Mouse (Mus musculus) heart, adult 9 months (tissue): Measurements from ENCODE around the gene Mogat1.
"Not testable (repeated sequence)": the region's sequence is repeated elsewhere in the genome, so short reads cannot be mapped to it uniquely, and the experiment has no call there.

ENCODE experiments used
- DNase-seq, 2 experiments: peaks; one replicate each; pipeline ENCODE4 v3.0.0; 2022; ENCODE audit warnings: low spot score in 2 of 2

Mogat1 gene

DNA sequence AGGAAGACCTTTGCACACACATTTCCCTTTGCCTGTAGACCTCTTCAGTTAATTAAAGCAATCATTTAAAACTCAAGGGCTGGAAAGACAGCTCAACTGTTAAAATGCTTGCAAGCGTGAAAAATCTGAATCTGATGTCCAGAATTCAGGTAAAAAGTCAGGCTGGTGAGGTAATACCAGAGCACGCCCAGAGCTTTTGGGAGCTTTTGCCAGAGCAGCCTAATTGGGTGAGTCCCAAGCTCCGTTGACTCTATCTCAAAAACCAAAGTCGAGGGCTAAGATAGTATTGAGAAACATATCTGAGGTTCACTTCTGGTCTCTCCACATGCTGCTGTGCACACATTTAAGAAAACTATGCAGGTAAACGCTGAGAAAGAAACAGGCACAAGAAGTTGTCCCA lies at the start of gene Mogat1:
Mogat1 (plus strand) TSS at position 130 of the 400 bp plus-strand sequence.
- no peak for DNase-seq

DNA sequence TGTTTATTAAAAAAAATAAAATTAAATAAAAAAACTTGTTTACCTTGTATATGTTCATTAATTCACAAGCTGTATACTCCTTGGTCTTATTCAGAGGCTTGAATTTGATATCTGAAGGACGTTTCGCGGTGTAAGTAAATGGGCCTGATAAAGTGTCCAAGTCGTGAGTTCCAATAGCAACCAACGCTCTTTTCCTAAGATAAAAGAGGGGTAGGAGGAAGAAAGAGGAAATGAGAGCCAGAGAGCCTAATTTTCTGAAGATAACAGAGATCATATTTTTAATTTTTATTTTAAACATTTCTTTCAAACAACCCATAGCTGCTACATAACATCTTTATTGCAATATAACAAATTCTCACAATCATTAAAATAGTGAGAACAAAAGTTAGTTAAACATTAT lies 38.4 kb upstream of the Mogat1 start:
- DNase-seq, result no peak

DNA sequence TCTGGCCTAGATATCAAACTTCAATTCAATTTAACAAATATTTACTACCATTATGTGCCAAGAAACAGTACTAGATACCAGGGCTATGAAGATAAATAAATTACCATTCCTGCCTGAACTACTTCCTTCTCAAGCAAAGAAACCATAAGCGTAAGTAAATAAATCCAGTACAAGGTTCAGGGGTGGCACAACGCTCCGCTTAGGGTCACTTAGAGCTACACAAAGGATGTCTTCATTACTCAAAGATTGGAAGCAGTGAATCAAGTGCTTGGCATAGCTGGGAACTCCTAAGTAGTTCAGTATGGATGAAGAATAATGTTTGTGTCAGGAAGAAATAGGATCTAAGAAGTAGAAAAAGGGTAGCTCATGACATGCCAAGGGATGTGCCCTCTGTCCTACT lies 27.4 kb upstream of the Mogat1 start:
- DNase-seq, result no peak

DNA sequence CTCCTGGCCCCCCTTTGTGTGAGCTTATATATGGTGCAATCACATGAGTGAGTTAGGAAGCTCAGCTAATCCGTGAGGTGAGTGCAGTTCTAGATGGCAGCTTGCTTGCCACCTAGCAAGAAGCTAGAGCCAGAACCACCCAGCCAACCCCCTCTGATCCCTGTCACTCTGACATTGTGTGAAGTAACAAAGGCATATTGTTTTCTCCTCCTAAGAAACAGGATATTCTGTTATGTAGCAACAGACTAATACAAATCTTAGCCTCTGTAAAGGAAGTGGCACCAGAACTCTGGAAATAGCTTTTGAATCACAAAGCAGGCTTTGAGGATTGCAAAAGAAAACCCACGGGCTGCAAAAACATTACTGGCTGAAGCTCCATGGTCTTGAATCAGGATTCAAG lies 26.4 kb upstream of the Mogat1 start:
- DNase-seq, result no peak

DNA sequence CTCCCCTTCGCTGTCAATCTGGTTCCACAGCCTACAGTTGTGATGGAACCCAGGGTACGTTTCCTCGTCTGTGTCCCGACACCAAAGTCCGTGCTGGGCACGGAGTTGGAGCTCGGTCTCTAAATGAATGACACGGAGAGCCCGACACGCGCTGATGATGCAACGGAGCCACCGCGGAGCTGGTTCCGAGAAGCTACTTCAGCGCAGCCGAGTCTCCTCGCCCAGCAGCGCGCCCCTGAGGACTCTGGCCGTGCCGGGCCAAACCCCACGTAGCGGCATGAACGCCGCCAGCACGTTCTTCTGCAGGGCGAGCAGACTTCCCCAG lies 22.4 kb upstream of the Mogat1 start:
- no peak for DNase-seq

DNA sequence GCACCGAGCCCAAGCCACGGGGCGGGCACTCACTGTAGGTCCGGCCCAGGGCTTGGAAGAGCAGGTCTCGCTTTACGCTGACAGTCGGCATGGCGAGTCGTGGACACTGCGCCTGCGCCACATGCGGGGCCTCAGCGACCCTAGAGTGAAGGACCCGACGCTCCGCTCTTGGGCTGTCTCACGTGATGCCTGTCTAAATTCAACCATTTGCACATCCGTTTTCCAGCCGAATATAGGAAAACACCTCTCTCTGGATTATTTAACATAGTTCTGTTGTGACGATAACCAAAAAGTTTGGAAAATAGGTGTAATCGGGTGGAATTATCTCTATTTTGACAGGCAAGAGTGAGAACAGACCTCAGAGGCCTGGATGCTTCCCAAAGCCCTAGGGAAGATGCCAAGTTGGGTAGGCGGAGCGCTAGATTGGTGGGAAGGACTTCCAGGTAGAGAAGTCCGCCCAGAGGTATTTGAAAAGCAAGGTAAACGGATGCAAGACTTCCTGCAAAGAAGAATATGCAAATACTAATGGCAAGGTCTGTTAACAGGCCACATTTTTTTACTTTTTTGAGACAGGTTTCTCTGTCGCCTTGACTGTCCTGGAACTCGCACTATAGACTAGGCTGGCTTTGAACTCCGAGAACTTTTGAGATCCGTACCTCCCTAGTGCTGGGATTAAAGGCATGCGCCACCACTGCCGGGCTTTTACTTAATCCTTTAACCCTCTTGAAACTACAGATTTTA lies 21.9 kb upstream of the Mogat1 start, which contains the start of gene Farsb:
Farsb (minus strand) TSS at position 146 of the 741 bp plus-strand sequence.
- peak; percentile 88 to 92 for DNase-seq

DNA sequence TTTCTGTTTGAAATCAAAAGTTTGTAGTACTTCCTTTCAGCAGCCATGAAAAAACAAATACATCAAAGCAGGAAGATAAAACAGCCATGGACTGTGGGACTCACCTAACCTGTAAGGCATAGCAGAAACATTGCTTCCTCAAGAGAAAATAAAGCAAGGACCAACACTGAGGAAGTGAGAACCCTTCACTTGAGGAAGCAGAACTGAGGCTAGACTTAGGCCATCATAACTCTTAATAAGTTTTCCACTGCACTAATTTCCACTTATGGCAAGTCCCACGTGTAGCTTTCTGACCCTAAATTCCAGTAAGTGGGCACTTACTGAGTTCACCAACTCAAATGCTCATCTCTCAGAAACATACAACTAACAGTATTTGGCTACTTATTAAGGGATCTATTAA lies 20.6 kb upstream of the Mogat1 start:
- DNase-seq, result no peak

DNA sequence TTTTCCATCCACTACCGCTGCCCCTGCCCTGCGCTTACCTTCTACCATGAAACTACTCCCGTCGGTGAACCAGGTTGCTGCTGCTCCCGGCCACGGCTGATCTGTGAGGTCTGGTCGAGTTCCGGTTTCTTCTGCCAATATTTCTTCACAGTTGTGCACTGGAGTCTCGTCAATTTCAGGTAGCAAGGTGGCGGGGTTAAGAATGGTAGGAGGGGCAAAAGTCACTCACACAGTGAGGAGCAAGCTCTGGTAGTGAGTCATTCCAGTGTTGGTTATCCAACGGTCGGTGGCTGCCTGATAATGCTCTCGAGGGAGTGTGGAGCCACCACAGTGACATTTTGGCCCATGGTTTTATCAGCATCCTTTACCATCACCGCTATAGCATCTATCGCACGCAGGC lies 9.8 kb upstream of the Mogat1 start:
- DNase-seq, result no peak

DNA sequence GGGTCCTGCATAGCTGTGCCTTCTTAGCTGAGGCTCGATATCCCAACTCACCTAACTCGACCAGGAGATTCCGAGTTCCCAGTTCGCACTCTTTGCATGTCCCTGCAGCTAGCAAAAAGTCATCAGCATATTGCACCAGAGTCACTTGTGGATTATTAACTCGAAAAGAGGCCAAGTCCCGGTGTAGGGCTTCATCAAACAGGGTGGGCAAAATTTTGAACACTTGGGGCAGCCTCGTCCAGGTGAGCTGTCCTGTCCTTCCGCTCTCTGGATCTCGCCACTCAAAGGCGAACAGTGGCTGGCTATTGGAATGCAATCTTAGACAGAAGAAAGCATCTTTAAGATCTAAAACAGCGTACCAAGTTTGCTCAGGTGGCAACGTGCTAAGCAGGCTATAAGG lies 8.9 kb upstream of the Mogat1 start:
- DNase-seq, result not testable (repeated sequence)

DNA sequence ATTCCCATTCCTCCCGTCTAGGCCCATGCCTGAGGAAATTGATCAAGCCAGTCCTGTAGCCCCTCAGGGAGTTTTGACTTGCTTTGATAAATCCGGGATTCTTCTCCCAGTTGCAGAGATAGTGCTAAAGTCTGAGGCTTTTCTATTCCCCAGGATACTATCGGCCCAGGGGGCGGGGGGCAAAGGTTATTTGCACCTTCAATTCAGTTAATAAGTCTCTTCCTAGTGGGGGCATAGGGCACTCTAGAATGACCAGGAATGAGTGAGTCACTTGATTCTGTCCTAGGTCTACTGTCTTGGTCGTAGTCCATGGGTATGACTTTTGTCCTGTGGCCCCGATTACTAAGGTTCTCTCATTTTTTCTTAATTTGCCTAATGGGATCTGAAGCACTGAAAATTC lies 8.3 kb upstream of the Mogat1 start:
- no peak for DNase-seq

DNA sequence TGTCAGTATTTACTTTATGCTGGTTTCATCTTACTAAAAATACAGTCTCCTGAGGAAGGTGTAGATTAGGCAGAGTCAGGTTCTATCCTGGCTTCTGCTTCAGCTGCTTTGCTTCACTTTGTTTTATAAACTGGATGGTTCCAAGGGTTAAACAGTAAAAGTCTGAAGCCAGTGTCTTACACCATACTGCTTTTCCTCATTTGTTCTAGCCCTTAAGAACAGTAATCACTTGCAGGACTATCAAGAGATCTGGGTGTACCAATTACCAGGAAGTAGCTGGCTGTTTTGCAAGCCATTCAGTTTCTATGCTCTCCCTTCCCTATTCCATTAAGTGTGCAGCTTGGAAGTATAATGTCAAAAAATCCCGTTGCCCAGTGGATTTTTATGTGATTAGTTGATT lies 3.7 kb upstream of the Mogat1 start:
- no peak for DNase-seq

DNA sequence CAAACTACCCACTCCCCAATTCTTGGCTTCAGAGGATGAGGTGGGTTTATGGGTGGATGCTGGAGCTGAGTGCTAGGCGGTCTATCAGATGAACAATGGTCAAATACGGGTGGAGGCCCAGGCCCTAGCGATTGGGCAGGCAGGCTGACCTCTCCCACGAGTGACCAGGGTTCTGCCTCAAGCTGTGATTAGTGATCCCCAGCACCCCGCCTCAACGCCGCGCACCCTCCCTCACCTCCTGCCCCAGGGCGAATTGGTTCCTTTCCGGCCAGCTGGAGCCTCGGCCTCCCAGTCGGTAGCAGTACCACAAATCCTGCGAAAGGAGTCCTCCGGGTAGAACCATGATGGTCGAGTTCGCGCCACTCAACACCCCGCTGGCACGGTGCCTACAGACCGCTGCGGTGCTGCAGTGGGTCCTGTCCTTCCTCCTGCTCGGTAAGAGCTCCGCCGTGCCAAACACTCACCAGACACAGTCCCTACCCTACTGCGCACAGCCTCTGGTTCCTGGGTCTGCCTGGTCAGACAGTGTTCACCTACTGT lies 900 bp downstream of the Mogat1 start, which contains the start of gene BC035947:
BC035947 (minus strand) TSS at position 538 of the 540 bp plus-strand sequence.
- DNase-seq, result no peak

DNA sequence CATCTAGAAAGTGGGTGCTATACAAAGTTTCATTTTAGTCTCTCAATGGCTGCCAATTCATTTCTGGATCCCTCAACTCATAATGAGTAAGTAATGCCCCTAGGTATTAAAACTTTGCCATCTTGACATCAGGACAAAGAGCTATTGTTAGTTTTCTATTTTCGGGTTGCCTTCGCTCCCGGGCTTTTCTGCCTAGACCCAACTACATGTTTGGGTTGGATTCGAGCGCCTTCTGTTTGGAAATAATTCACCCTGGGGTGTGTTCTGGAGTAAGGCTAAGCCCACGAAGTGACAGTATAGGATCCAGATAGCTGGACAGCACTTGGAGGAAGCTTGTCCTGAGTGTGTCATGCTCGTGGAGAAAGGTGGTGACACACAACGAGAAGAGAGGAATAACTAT lies 2.0 kb downstream of the Mogat1 start:
- DNase-seq, result no peak

DNA sequence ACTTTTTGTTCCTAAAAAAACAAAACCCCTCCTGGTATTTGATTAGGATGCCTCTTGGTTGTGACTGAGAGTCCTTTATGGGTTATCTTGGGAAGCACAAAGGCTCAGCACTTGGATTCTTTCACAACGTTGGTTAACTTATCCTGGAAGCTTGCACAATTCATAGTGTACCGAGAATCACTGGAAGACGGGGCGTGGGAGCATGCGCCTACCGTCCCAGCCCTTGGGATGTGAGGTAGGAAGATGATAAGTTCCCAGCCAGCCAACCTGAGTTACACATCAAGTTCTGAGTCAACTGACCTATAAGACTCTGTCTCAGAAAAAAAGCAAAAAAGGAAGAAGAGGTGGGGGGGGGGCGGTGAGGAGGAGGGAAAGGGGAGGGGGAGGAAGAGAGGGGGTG lies 8.1 kb downstream of the Mogat1 start:
- no peak for DNase-seq

DNA sequence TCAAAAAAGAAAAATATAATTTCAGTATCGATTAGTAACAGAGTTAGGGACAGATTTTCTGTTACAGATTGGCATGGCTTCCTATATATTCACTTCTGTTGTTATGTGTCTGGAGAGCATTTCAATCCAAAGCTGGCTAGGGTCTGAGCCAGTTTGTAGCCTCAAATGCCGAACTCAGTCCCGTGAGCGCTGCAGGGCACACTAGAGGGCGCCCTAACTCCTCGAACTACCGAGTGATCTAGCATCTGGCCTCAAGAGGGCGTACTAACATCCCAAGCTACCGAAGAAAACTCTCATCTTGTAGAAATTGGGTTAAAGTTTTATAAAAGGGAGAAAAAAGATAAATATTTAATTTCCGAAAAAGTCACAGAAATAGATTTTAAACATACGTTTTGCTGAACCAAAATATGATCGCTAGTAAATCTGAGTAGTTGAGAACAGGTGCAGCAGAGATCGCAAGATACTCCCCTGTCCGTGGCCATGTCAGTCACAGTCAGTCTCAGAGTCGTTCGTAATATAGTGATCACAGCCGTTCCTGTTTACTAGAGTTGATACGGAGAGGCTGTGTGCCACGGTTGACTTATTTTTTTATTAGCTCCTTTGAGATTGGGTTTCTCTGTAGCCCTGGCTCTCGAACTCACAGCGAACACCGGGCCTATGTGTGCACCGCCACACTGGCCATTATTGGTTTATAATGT lies 14.5 kb downstream of the Mogat1 start:
- no peak for DNase-seq

DNA sequence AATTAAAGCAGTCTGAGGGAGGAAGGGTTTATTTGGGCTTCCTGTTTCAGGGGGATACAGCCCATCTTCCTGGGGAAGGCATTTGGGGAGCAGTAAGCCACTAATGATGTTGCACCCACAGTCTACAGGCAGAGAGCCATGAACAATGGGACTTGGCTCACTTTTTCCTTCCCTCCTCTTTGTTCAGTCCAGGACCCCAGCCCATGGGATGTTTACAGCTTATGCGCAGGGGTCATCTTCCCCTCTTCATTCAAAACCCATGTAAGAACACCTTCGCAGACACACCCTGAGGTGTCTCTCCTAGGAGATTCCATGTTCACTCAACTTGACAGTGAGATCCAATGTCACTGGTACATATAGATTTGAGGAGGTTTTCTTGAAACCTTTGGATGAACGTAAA lies 17.6 kb downstream of the Mogat1 start:
- DNase-seq, result no peak

DNA sequence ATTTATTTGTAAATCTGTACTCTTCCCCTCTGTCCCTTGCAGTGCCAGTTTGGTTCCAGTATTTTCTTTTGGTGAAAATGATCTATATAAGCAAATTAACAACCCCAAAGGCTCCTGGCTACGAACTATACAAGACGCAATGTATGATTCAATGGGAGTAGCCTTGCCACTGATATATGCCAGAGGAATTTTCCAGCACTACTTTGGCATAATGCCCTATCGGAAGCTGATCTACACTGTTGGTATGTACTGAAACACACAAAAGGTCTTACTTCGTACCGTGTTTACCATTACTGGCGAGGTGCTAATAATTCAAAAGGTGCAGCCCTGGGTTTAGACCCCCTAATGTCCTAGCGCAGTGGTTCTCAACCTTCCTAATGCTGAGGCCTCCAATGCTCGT lies 18.2 kb downstream of the Mogat1 start:
- no peak for DNase-seq

DNA sequence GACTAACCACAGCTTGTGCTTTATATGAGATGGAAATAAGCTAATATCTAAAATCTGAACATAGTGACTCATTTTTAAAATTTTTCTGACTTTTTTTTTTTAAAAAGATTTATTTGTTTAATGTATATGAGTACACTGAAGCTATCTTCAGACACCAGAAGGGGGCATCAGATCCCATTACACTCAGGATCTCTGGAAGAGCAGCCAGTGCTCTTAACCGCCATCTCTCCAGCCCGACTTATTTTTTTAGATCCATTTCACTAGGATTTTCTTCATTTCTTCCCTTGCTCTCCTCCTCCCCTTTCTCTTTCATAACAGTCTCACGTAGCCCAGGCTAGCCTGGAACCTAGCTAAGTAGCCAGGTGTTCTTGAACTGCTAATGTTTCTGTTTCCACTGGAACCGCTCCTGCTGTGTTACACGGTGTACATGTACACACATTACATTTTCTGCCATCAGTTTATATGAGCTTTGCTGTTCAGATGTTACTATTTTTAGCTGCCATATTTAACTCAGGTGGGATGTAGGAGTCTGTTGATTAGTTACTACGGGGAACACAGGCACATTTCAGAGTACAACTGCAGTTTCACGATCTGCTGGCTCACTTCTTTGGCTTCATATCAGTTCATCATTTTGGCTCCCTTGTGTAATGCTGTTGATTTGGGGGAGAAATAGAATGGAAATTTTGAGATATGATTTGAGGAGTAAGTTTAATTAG lies 19.9 kb downstream of the Mogat1 start:
- DNase-seq, result no peak

DNA sequence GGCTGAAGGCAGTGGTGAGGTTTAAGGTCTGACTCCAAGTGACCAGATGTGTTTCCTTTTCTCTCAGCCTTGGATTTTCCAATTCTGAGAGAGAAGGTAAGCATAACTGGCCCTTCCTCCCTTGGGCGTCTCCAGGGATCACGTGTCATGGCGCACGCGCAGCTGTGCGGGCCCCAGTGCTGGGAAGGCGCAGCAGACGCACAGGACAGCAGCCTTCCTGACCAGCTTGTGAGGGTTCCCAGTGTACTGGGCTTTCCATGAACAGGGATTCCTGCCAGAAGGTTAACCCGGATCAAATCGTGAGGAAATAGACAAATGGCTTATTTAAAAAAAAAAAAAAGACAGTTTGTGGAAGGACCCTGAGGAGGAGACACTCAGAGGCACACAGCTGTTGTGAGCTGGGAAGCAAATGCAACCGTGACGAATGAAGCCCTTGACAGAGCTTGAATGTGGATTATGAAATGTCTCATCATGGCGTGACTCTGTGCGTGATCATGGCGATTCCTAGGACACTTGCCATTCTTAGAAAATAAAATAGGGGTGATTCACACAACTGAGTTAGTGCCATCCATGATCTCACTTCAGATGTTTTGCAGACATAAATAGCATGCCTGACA lies 21.5 kb downstream of the Mogat1 start:
- no peak for DNase-seq

DNA sequence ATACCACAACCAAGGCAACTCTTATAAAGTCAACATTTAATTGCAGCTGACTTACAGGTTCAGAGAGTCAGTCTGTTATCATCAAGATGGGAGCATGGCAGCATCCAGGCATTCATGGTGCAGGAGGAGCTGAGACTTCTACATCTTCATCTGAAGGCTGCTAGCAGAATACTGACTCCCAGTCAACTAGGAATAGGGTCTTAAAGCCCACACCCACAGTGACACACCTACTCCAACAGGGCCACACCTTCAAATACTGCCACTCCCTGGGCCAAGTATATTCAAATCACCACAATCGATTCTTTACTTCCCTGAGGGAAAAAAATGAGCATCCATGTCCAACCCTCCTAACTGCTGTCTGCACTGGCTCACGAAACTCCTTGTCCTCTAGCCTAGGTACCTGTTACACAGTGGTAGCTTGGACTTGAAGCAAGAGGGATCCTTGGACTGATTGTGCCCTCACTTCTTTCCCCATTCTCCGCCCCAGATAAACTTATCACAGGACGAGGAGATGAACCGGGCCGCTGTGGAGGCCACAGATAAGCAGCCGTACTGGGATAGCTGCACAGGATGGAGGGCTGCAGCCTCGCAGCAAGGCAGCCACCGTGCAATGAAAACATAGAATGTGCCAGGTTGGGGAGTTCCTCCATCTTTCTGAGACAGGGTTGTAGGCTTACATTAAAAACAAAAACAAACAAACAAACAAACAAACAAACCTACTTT lies 23.8 kb downstream of the Mogat1 start:
- DNase-seq, result no peak
